Mouse (Mus musculus): ENCODE measurements around the gene Hnrnpa3.

DNA sequence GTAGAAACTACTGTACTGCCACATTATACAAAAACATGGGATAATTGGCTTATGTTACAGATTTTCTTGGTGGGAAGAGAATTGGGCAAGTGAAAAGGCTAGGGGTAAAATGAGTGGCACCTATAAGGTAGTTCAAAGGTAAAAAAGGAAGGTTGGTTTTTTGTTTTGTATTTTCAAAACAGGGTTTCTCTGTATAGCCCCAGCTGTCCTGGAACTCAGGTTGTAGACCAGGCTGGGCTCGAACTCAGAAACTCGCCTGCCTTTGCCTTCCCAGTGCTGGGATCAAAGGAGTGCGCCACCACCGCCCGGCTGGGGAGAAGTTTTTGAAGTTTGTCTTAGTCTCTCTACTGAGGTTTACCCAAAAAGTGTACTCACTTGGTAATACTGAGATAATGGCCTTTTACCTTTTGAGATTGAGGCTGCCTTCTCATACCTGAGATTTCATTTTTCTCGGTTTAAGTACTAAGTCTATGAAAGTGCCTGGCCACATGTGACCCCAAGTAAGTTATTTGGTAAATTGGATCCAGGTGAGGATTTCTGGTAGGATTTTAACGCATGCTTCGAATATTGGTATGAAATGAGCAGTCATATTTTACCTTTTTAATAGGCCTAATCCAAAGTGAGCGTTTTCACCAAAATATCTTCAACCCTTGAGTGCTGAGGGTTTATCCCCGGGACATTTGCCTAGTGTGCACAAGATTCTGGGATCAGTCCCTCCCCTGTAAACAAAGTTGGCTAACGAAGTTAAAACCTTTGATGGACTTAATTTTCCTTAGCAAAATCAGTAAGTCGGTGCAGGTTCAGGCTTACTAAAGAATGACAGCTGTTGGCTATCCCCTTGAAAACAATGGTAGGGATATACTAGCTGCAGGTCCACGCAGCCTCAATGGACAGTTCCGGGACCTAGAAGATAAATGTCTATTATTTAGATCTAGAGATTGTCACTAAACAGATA is 10.7 kb downstream of the Hnrnpa3 start:
- TF ChIP-seq POLR2A (IDR thresholded peaks at IDR 0.05; ENCODE audit: borderline replicate concordance, extremely low read depth, low read depth, low read length) (no peak), CTCF (IDR thresholded peaks at IDR 0.05; ENCODE audit: insufficient read depth, low read length) (no peak)

Measured in lung, adult 2 months (tissue).